Mouse (Mus musculus): ENCODE measurements around the gene Gc.

GRCm38 (mm10) chr5:89492560-89492959 lies 34.9 kb upstream of the Gc start:
- TF ChIP-seq POLR2A (IDR thresholded peaks at IDR 0.05; ENCODE audit: extremely low read depth, insufficient read depth, low read length), result no peak
- TF ChIP-seq CTCF (IDR thresholded peaks at IDR 0.05; ENCODE audit: extremely low read depth, insufficient read depth, low read length), result no peak

Measured in cortical plate, adult 2 months (tissue).